Mouse (Mus musculus) lung, postnatal 10 days (tissue): ENCODE data around the gene 2310011J03Rik.

Experiments
- DNase-seq: peaks from one replicate; pipeline ENCODE4 v3.0.0; 2021

The 2310011J03Rik gene

GRCm38 (mm10) chr10:80288657-80289056, 31.7 kb downstream of the 2310011J03Rik start:
- no peak for DNase-seq

GRCm38 (mm10) chr10:80288097-80288496, 32.2 kb downstream of the 2310011J03Rik start:
- DNase-seq, result no peak

GRCm38 (mm10) chr10:80285222-80286070, 34.9 kb downstream of the 2310011J03Rik start:
- DNase-seq, result no peak

- peak; percentile 56 for DNase-seq
Observed at GRCm38 (mm10) chr10:80282481-80283441, 37.6 kb downstream of the 2310011J03Rik start.

- peak; percentile 77 for DNase-seq
Observed at GRCm38 (mm10) chr10:80281921-80282371, 38.4 kb downstream of the 2310011J03Rik start.

- no peak for DNase-seq
Observed at GRCm38 (mm10) chr10:80281304-80281703, 39.0 kb downstream of the 2310011J03Rik start.

GRCm38 (mm10) chr10:80279273-80279672, 41.1 kb downstream of the 2310011J03Rik start:
- no peak for DNase-seq

GRCm38 (mm10) chr10:80278390-80278789, 41.9 kb downstream of the 2310011J03Rik start:
- no peak for DNase-seq

GRCm38 (mm10) chr10:80276238-80276637, 44.1 kb downstream of the 2310011J03Rik start:
- DNase-seq, result no peak

GRCm38 (mm10) chr10:80273847-80274246, 46.5 kb downstream of the 2310011J03Rik start:
- no peak for DNase-seq

- DNase-seq, result no peak
Observed at GRCm38 (mm10) chr10:80271870-80272585, 48.3 kb downstream of the 2310011J03Rik start.

GRCm38 (mm10) chr10:80271186-80271843, 49.0 kb downstream of the 2310011J03Rik start:
- no peak for DNase-seq

GRCm38 (mm10) chr10:80270734-80271181, 49.6 kb downstream of the 2310011J03Rik start:
- DNase-seq, result no peak

- DNase-seq, result no peak
Observed at GRCm38 (mm10) chr10:80270099-80270498, 50.2 kb downstream of the 2310011J03Rik start.
